Mouse (Mus musculus) thymus, postnatal 0 days (tissue): ENCODE results near the gene Efhc2. TPM values are rescaled to one million over a fixed set of nuclear protein-coding genes. Genes with fewer than 3 reads are reported as not detected.

ENCODE experiments used
- DNase-seq: peaks from one replicate; pipeline ENCODE4 v3.0.0-alpha.2; 2015; ENCODE audit warnings: low spot score
- polyA plus RNA-seq: library from polyadenylated mRNA; unstranded; fragments of >200 nt; fragmentation: Nextera tagmentation; extraction: Ambion mirVana; gene quantifications from 2 replicates; pipeline ENCODE4 v1.2.1, GENCODE M21; 2015

The Efhc2 gene
- polyA plus RNA-seq, result 0.57 and 0.69 TPM in 2 replicates

DNA sequence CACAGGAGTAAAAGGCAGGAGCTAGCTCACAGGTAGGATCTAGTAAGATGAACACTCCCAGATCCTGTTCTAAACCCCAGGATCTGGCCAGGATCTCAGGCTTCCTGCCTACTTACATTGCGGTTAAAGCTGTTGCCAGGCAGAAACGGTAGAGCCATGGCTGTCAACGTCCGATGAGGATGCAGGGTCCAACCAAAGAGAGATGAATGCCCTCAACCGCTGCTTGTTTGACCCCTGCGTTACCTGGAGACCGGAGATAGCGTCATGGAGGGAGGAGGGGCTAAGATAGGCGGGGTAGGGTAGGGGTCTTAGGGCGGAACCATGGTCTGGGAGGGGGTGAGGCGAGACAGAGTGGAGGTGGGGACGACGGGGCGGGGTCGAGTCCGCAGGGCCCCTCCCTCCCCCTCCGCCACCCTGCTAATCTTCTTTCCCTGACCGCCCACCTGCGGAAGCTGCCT is at the start of gene Efhc2:
Gene Efhc2, minus strand, starts transcription at position 243 of the 458 bp plus-strand sequence.
- DNase-seq, result no peak

DNA sequence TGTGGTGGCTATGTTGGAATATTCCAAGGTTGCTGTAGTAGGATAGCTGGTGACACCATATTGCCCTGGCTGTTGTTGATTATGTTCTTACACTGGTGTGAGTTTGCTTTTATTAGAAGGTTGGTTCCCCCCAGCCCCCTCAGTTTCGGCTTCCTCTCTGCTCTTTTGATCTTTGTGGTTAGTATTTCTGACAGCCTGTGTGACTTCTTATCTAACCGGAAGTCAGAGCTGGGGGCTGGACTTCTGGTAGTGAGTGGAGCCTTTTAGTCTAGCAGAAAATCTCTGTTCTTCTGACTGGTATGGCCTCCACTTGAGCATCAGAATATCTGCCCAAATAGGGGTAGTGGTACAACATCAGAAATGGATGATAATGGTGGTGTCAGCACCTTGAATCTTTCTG is 45.9 kb upstream of the Efhc2 start:
- DNase-seq, result peak; percentile 2

GRCm38 (mm10) chrX:17300349-17300880 is 18.8 kb downstream of the Efhc2 start:
- no peak for DNase-seq

- DNase-seq, result no peak
Observed at GRCm38 (mm10) chrX:17283899-17284298, 35.3 kb downstream of the Efhc2 start.

- DNase-seq, result no peak
Observed at GRCm38 (mm10) chrX:17225141-17225540, 94.0 kb downstream of the Efhc2 start.

- DNase-seq, result no peak
Observed at GRCm38 (mm10) chrX:17217451-17217850, 101.7 kb downstream of the Efhc2 start.

- no peak for DNase-seq
Observed at GRCm38 (mm10) chrX:17213515-17213914, 105.7 kb downstream of the Efhc2 start.

DNA sequence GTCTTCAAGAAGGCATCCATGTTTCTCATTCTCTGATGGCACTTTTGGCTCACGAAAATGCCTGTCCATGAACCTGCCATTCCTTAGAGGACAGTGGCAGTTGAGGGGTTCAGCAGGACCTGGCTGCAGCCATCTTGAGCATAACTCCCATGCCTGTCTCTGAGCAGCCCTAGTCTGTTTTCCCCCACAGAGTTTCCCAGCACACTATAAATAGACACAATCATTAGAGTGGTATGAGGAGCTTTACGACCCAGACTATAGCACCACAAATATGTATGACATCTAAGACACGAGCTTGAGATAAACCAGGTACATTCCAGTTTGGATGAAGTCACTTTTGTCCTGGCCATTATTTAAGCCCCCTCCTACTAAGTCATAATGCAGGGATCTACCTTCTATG is 143.4 kb downstream of the Efhc2 start:
- no peak for DNase-seq

DNA sequence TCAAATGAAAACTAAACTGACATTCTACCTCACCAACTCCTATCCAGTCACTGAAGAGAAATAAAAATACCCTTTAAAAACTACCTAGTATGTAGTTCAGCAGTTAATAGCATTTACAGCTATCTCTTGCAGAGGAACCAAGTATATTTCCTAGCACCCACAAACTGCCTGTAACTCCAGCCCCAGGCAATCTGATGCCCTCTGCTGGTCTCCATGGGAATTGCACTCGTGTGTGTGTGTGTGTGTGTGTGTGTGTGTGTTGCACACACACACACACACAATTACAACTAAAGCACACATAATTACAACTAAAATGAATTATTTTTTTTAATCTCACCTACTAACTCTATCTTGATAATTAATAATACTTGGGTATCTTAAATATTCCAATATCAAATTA is 153.5 kb downstream of the Efhc2 start:
- no peak for DNase-seq
